Mouse (Mus musculus) Muller cell, postnatal 12 days (primary cell): ENCODE results near the gene Hsd17b14.

Source experiments
- DNase-seq: peaks from one replicate; pipeline ENCODE4 v3.0.0-alpha.2; 2015; ENCODE audit errors: inconsistent ontology term

Hsd17b14 gene

DNA sequence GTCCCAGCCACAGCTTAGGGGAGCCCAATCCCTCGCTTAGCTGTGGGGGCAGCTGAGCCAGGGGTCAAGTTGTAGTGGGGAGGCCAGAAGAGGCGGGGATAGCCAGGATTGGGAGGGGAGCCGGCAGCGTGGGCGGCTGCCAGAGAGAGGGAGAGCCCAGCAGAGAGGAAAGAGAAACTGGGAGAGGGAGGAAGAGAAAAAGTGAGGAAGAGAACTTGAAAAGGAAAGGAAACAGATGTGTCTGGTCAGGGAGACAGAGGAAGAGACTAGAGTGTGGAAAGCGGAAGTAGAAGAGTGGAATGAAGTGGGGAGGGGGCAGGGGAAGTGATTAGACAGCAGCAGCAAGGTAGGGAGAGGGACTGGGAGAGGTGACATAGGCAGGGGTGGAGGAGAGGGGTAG lies 25.2 kb upstream of the Hsd17b14 start:
- peak; percentile 72 for DNase-seq

DNA sequence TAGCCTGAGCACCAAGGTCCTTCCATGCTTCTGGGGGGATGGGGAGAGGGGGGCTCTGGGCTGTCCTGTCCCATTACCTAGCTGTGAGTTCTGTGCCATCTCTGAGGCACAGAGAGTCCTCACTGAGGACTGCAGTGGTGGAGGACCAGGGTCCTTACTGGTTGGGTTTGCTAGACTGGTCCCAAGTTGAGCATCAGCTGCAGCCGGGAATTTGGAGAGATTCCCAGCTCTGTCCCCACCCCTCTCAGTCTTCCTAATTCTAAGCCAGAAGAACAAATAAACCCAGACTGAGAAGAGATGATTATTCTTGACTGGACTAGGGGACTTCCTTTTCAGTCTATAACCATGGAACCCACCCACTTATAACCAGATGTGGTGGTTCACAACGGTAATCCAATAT lies 24.1 kb upstream of the Hsd17b14 start:
- DNase-seq = peak; percentile 59

DNA sequence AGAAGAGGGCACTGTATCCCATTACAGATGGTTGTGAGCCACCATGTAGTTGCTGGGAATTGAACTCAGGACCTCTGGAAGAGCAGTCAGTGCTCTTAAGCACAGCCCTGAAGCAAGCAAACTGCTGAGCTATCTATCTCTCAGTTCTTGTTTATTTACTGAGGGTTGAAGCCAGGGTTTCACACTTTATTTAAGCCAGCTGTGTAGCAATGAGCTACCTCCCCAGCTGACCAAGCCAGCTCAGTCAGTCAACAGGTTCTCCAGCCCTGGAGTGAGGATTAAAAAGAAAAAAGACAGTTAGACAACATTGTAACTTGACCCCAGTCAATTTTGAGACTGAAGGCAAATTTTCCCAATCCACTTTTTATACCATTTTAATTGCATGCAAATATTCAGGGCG lies 19.0 kb upstream of the Hsd17b14 start:
- no peak for DNase-seq

DNA sequence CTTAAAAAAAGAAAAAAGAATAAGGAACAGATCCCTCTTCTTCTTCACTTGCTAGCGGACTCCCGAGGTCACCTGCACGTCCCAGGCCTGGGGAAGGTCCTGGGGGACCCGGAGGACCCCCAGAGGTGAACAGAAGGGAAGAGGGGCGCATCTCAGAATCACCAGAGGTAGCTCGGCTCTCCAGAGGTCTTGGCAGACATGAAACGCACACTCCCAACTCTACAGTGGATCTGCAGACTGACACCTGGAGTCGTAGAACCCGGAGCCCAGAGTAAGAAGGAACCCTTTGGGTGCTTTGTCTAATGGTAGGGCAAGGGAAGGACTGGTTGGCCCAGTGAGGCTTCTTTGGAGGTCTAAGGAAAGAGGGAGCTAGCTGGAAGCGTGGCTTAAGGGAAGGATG lies 17.1 kb upstream of the Hsd17b14 start:
- DNase-seq = no peak

DNA sequence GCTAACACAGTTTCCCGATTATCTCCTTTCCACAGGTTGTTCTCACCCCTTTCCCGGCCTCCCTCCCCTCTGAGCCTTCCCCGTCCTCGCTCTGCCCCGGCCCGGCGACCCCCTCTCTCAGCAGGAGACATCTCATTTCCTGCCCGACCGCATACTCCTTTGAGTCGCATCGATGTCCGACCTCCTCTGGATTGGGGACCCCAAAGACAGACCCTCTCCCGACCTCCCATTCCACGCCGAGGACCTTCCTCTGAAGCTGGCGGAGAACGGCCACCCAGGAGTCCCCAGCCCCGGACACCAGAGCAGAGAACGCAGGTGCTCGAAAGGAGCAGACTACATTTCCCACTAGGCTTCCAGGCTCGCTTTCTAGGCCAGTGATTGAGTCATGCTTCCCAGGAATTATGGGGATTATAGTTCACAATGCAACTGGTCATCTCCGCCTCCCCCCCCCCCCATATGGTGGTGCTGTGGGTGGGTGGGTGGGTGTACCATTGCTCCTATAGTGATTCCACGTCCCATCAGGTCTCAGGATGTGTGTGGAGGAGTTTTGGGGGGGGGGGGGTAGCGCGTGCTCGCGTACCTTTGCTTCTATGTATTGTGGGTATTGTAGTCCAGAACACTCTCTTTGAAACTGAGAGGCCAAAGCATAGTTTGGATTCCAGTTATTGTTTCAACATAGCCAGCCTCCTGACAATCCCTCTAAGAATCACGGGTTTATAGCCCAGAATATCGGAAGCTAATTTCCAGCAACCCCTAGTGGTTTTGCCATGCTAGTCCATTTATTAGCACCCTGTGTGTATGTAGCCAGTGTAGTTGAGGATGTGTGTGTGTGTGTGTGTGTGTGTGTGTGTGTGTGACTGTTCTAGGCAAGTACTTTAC lies 16.3 kb upstream of the Hsd17b14 start:
- DNase-seq = peak; percentile 87

DNA sequence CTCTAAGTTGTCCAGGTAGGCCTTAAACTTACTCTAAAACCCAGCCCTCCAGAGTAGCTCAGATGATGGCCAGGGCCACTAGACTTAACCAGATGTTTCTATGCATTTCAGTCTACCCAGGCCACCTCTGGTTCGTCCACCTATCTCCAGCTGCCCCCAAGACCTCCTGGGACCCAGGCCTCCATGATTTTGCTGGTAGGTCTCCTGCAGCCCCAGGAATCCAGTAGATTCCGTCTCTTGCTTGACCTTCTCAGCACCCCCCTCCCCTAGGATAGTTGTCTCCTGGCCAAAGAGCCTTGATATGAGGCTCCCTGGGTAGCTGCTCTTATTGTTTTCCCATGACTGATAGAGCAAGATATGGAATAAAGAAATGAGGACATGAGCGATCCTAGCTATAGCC lies 15.6 kb upstream of the Hsd17b14 start:
- DNase-seq = no peak

DNA sequence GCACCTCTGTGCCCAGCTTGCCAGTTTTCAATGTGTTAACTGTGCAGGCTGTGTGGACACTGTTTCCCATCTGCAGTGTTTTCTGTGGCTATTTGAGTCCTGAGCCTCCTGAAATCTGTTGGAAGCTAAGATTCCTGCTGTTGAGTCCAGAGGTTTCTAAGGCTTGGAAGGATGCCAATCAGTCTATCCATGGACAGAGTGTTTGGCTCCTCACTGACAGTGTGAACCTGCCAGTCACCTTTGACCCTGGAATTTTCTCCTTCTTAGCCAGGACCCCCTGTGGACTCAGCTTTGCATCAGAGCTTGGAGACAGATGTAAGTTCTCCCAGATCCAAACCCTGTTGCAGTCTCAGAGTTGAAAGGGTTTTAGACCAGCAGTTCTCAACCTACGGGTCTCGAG lies 14.5 kb upstream of the Hsd17b14 start:
- DNase-seq = no peak

DNA sequence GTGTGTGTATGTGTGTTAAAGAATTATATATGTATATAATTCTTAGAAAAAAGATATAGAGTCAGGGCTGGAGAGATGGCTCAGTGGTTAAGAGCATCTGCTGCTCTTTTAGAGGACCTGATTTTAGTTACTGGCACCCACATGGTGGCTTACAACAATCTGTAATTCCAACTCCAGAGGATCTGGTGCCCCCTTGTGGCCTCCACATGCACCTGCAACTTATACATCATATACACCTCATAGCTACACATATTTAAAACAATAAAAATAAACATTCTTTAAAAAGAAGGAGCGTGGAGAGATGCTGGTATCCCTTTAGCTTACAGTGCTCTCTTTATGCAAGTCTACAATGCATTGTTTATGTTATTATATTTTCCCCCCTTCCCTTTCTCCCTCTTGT lies 10.2 kb upstream of the Hsd17b14 start:
- no peak for DNase-seq

DNA sequence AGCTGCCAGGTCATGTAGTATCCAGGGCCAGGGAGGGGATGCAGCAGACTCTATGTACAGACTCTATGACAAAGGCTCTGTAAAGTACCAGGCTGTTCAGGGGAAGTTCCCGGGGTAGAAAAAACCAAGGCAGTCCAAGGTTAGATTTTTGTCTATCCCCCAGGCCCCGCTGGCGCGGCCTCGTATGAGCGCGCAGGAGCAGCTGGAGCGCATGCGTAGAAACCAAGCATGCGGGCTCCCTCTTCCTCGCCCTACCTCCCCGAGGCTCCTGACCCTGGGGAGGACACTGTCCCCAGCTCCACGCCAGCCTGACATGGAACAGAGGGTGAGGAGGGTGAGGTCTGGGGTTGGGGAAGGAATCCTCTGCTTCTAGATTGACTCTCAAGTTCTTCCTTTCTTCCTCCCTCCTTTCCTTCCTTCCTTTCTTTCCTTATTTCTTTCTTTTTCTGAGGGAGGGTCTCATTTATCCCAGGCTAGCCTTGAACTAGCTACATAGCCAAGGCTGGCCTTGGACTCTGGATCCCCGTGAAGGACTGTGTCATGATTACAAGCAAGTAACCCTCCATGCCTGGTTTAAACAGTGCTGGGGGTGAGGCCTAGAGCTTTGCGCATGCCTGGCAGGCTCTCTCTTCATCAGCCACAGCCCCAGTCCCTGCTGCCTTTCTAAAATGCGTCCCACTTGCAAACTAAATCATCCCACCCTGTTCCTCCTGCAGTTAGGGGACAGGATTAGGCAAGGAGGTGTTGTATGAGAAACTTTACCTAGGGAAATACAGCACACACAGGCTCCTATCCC lies 4.9 kb upstream of the Hsd17b14 start:
- DNase-seq = no peak

DNA sequence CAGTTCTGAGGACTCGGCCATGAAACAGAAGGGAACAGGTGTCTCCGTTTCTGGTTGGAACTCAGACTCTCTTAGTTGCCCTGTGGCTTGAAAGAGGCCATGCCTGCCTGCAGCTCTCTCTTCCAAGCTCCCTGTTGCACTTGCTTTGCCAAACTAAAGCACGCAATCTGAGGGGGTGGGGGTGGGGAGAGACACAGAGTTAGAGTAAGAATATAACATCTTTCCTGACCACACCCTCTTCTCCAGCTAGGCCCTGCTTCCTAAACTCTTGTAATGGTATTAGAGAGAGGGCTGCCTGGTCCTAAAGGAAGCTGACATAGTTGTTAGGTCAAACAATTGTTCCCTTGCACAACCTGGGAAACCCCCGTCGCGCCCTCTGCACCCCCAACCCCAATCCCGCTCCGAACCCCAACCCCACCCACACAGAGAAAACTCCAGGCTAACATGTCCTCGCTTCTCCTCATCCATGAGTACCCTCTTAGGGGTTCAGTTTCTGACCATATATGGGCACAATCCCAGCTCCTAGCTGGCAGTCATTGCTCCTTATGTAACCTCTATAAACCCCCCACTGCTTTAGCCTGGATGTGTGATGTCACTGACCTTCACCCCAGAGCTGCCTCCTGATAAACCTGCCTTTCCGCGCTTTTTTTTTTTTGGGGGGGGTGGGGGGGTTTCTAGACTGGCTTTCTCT lies 3.7 kb upstream of the Hsd17b14 start:
- DNase-seq = no peak

DNA sequence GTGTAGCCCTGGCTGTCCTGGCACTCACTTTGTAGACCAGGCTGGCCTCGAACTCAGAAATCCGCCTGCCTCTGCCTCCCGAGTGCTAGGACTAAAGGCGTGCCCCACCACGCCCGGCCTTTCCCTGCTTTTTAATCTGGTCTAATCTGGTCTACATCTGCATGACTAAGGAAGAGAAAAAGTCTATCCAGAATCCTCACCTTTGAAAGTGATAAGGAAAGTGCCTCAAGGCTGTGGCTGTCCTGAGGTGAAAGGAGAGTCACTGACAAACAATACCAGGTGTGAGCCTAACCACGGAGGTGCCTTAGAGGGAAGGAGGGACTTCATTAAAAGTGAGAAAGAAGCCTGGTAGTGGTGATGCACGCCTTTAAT lies 3.2 kb upstream of the Hsd17b14 start:
- DNase-seq = no peak

DNA sequence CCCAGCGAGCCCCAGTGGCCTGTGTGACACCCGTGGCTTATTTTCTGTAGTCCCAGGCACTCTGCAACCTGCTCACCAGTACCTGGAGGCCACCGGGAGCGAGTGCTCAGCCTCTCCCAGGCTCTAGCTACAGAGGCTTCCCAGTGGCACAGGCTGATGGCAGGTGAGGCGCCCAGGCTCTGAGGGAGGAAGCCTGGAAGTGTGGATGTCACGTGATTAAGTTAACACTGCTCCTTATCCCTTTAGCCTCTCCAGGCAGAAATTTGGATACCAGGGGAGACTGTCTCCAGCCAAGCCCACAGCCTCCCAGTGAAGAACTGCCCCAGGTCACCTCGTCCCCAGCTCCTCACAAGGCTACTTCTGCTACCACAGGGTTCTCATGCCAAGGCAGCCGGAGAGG lies 1.2 kb upstream of the Hsd17b14 start:
- no peak for DNase-seq

DNA sequence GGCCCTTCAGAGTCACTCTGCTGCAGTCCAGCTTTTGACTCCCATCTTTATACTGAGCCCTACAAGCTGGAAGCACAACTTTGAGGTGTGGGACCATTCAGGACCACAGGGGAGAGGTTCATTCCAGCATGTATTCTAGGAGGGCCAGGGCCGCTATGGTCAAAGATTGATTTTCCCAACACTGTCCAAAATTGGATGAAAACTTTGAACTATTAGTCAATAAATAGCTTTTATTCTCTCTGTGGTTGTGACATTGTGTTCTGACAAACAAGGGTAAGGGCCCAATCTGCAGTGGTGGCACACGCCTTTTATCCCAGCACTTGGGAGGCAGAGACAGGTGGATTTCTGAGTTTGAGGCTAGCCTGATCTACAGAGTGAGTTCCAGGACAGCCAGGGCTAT lies 703 bp upstream of the Hsd17b14 start:
- no peak for DNase-seq

DNA sequence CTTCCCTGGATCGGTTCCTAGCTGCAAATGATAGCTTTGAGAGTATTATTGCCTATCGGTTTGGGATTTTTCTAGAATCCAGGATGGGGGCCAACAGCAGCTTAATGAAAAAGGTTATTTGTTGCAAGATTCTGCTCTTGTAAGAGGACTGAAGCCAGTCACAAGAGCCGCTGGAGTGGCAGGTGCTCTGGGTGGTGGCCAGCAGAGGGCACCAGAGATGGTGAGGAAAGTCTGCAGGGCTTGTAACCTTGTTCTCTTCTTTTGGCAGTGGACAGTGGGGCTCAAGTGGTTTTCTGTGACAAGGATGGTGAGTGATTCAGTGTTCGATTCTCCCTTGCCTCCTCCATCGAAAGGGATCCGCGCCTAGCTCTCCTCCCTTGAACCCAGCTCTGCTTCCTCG lies 1.1 kb downstream of the Hsd17b14 start:
- peak; percentile 67 for DNase-seq

DNA sequence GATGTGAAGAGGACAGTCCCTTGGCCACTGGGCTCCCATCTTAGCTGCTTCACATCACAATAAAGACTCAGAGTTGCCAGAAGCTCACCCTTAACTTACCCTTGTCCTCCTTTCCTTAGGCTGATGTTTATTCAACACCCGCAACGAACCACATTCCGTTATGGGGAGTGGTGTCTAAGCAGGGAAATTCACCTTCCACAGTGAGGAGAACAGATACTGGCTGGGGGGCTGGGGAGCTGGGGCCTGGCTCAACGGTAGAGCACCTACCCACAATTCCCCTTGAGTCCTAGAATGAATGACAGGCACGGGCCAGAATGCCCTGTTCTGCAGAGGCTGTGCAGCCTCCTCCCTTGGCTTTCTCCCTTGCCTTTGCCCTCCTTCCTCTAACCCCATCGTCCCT lies 4.2 kb downstream of the Hsd17b14 start:
- no peak for DNase-seq

DNA sequence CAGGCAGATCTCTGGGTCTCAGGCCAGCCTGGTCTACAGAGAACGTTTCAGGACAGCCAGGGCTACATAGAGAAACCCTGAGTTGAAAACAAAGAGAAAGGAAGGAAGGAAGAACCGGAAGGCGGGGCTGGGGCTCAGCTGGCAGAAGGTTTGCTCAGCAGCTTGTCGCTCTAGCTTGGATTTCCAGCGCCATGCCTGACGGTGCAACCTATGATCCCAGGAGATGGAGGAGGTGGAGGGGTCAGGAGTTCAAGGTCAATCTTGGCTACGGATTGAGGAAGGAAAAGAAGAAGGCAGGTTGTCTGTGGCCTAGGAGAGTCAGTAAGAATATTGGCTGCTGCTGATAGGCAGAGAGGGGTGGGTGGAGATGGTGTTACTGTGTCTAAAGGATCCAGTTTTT lies 5.5 kb downstream of the Hsd17b14 start:
- DNase-seq = no peak

DNA sequence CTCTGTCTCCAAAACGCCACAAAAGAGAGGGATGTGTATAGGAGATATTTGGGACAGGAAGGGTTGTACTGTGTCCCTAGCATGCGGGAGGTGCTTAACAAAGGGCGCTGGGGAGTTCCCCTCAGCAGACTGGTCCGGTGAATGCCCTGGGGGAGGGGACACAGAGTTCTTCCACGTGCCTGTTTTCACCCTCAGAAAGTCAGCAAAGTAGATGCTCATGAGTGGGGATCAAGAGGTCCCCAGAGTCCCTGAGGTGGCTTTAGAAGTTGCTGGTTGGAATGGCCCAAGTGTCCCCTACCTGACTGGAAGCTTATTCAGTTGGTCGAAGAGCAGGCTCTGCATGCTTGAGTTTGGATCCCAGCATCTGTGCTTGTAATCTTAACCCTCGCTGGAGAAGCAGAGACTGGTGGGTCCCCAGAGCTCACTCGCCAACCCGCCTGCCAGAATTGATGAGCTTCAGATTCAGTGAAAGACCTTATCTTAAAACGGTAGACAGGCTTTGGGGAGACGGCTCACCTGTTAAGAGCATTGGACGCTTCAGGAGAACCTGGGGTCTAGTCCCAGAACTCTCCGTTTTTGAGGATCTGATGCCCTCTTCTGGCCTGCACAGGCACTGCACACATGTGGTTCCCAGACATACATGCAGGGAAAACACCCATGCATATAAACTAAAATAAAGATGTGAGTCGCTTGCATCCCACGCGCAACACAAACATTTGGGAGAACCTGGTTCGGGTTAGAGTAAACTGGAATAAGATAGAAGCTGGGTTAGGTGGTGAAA lies 6.3 kb downstream of the Hsd17b14 start:
- peak; percentile 39 for DNase-seq

DNA sequence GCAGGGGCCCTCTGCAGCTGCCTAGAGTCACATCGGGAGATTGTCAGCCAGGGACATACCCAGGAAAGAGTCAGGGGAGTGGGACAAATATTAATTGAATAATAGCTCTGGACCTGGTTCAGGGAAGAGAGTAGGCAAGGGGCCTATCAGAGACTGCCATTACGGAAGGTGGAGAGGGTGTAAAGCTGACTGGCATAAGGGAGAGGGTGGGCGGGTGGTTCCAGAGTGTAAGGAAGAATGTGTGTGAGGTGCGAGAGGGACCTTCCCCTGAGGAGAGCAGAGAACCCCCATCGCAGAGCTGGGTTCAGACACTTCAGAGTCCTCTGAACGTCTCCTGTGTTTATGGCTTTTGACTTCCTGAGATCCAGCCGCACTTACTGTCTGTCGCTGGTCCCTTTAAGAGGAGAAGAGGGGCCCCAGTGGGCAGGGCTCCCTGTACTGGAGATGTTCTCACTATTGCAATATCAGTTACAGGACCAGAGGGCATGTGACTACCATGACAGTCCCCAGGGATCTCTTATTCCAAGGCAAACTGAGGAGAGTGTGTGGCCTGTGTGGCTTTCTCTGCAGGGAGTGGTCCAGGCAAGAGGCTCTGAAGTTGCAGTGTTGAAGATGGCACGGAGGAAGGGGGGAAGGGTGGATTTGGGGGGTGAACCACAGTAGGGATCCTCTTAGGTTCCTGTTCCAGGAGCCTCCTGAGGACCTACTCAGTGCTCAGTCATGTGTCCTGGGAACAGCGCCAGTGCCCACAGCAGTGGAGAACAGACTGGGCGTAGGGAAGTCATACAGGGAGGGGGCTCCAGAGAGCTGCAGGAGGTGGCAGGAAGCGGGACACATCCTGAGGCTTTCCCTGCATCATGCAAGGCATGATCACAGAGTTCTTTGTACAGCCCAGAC lies 7.2 kb downstream of the Hsd17b14 start:
- no peak for DNase-seq

DNA sequence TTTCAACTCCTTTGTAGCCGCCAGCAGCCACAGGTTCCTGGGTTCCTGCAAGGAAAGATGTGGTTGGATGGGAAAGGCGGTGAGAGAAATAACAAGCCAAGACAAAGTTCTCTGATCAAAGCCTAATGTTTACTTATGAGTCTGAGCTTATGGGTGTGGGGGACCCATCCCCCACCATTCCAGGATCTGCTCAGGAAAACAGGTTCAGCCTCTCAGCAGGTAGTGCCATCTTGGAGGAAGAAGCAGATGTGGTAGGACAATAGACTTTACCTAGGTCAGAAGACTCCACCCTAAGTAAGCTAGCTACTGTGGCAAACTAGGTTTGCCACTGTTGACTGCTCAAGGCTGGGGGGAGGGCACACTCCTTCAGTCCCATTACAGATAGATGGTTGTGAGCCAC lies 10.1 kb downstream of the Hsd17b14 start:
- no peak for DNase-seq

DNA sequence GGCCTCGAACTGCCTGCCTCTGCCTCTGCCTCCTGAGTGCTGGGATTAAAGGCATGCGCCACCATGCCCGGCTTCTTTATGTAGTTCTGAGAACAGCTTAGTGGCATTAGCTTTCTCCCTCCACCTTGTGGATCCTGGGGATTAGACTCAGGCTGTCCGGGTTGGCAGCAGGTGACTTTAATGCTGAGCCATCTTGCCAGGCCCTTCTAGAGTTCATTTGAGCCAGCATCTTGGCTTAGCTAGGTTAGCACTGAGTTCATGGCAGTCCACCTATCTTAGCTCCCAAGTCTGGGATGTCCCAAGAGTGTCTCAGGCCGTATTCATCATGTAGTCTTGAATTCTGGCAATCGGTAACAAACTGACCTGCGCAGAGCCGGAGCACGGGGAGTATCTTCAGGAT lies 10.8 kb downstream of the Hsd17b14 start:
- DNase-seq = no peak
